Mouse (Mus musculus) T-cell, adult 2 months (primary cell): ENCODE data around the gene Spast.
"Not testable (repeated sequence)": the region's sequence is repeated elsewhere in the genome, so short reads cannot be mapped to it uniquely, and the experiment has no call there.

Source experiments
- DNase-seq: peaks from one replicate; pipeline ENCODE4 v3.0.0; 2022; ENCODE audit warnings: low spot score

Spast gene

DNA sequence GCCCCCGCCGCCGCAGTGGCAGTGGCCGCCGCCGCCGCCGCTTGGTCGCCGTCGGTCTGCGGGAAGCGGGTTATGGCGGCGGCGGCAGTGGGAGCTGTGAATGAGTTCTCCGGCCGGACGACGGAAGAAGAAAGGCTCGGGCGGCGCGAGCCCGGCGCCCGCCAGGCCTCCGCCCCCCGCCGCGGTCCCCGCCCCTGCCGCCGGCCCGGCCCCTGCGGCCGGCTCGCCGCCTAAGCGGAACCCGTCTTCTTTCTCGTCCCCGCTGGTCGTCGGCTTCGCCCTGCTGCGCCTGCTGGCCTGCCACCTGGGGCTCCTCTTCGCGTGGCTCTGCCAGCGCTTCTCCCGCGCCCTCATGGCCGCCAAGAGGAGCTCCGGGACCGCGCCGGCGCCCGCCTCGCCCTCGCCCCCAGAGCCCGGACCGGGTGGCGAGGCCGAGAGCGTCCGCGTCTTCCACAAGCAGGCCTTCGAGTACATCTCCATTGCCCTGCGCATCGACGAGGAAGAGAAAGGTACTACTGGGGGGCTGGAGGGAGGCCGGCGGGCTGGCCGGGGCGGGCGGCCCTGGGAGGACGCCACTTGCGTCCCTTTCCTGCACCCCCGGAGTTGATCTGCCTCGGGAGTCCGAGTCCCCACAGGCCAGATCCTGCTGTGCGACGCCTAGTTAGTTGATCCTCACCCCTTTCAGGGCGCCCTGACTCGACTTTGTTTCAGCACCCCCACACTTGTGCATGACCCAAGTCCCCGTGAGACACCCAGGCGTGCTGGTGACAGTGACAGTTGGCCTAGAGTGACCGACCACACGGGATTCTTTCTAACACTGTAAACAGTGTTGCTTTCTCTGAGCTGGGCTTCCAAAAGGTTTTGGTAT, at the start of gene Spast:
Gene Spast (plus strand): TSS at position 51 of the 868 bp plus-strand sequence.
- peak; percentile 56 for DNase-seq

DNA sequence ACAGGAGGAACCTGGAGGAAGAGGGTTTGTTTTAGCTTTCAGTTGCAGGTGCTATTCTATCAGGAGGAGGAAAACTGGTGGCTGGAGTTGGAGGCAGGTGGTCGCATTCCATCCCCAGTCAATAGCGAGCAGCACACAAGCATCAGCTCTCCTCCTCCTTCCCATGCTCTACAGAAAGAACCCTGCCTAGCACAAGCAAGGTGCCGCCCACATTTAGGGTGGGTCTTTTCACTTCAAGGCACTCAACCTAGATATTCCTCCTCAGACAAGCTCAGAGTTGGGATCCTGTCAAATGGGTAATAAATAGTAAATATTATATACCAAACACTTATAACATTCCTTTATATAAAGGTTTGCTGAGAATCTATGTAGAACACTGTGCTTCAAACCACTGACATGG, 48.6 kb upstream of the Spast start:
- DNase-seq = no peak

DNA sequence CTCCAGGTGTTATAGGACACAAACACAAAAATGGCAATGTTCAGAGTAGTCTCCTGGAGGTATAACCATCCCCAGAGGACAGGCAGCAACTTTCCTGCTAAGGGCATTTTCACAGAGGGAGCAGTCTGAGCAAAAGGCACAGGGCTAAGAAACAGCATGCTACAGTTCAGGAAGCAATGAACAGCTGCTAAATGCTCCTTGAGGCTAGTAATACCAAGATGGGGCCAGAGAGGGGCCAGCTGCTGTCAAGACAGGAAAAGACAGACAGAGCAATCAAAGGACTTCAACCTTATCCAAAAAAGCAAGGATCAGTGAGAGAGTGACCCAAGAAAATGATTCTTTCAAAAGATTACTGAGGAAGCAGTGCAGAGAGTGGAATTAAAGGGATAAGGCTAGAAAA, 47.9 kb upstream of the Spast start:
- no peak for DNase-seq

DNA sequence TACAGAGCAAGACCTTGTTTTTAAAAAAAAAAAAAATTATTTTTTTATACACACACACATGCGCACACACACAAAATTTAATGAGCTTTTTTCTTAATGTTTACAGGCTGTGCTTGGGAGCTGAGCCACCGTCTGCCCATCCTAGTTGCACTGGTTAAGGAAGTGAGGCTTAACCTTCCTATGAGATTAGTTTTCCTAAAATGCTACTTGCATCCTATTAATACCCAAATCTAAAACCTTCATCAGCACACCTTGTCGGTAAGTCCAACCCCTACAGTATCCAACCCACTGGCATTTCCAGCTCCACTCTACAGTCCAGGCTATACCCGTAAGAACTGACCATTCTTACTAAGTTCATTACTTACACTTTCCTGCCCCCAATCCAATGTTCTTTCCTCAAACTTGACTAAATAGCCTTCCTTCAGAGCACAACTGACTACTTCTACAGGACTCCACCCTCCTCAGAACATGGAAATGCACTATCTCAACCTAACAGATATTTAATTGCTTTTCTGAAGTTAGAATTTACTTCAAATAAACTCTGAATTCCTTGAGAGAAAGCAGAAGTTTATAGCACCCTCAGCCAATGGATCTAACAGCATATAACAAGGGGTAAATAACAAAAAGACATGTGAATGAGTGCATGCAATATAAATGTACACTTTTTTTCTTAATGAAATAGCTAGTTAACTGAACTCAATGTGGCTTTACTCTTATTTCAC, 47.0 kb upstream of the Spast start:
- DNase-seq = no peak

DNA sequence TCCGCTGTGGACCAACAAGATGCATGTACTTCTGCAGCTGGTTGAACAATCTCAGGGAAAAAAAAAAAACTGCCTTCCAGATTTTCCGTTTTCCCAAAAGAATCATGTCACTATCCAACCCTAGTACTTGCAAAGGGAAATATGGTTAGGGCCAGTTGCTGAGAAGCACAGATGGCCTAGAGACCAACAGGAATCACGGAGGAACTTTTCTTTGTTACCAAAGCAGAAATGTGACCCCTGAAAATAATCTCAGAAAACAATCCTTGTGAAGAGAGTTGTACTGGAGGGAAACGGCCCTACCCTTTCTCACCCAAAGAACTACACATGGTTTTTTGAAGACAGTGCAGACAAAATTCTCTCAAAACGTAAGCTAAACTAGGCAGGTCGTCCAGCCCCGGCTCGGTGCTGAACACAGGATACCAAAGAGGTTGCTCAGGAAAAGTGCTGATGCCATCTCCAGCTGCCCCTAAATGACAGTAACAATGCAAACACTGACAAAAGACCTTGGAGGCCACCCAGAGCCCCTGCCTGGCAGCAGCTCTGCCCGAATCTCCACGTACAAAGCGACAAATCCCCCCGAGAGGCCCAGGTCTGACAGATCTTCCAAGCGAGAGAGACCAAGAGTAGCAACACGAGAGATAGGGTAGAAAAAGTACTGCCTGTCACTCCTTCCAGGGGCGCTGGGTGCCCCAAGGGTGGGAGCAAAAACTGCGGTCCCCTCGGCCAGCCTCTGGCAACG, 44.9 kb upstream of the Spast start:
- peak; percentile 29 for DNase-seq

DNA sequence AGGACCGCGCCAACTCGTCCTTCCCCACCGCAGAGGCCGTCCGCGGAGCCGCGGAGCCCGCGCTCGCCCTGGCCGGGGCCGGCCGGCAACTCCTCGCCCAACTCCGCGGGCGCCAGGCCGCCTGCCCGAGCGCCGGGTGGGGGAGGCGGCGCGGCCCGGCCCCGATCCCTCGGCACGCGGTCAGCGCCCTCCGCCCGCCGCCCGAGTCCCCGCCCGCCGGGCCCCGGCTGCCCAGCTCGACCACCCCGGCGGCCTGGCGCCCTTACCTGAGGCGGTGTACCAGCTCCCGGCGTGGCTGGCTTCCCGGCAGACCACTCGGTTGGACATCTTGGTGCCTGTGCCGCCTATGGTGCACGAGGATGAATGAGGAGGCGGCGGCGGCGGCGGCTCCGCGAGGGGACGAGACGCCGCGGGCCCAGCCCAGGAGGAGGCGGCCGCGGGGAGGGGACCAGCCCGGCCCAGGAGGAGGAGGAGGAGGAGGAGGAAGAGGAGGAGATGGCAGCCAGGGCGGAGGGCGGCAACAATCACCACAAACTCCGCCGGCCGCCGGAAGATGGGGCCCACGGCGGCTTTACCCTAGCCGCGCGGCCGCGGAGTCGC, 44.3 kb upstream of the Spast start:
- DNase-seq = peak; percentile 74

DNA sequence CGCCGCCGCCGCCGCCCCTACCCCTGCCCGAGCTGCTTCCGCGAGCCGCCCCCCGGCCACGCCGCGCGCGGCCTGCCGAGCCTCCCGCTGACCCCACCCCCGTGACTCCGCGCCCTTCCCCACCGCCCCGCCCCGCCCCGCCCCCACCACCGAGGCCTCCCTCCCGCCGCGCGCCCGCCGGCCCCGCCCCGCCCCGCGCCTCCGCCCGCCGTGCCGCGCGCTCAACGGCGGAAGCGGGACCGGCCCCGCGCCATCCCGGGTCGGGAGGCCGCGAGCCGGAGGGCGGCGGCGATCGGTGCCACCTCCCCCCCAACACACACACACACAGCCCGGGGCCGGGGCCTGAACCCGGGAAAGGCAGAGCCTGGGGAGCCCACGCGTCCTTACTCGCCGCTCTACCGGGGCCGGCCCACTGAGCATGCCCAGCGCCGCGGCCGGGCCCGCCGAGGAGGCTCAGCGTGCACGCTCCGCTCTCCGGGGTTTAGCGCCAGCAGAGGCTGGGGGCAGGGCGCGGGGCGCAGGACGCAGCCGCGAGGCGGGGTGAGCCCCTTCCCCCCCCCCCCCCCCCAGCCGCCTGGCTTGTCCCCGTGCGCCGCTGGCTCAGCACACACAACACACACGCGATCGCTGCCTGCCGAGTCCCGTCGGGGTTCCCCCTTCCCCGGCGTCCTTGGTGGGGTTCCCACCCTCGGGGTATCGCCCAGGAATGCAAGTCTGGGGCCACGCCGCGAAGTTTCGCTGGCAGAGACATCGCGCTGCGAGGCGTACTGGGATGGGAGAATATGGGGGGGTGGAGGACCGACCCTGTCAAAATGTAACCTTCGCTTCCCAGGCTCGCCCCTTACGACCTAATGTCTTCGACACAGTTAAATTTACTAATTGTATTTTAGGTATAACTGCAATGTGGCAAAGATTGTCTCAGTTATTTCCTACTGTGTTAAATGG, 43.5 kb upstream of the Spast start, which contains the start of gene Memo1:
Gene Memo1 (minus strand): TSS at position 496 of the 945 bp plus-strand sequence.
- DNase-seq = peak; percentile 81

DNA sequence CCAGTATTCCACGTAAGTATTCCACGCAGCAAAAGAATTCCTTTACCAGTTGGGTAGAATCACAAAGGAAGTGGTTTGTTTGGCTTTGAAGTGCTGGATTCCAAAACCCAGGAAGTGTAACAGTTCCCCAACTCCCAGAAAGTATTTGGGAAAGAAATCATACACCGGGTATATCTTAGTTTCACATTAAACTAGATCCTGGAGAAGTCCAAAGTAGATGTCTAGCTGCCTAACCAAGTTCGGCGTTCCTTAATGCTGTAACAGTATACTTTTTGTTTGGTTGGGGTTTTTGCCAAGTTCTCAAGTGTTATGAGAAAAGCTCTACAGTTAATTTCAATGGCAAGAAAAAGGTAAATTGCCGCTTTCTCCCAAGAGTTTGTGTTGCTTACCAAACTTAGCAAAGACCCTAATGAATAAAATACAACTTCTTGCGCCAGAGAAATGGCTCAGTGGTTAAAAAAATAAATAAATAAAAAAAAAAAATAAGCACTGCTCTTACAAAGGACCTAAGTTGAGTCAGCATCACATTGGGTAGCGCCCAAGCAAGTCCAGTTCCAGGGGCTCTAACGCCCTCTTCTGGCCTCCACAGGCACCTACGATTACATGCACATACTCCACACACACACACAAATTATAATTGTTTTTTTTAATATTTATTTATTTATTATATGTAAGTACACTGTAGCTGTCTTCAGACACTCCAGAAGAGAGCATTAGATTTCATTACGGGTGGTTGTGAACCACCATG, 42.5 kb upstream of the Spast start:
- DNase-seq = peak; percentile 37

DNA sequence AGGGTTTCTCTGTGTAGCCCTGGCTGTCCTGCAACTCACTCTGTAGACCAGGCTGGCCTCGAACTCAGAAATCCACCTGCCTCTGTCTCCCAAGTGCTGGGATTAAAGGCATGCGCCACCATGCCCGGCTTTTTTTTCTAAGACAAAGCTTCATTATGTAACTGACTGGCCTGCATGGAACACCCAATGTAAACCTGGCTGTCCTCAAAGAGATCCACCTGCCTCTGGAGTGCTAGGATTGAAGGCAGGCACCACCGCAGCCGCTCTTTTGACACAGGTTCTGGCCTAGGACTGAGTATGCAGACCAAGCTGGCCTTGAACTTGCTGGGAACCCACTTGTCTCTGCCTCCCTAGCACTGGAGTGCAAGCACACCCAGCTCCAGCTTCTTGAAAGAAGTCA, 41.8 kb upstream of the Spast start:
- DNase-seq = not testable (repeated sequence)

DNA sequence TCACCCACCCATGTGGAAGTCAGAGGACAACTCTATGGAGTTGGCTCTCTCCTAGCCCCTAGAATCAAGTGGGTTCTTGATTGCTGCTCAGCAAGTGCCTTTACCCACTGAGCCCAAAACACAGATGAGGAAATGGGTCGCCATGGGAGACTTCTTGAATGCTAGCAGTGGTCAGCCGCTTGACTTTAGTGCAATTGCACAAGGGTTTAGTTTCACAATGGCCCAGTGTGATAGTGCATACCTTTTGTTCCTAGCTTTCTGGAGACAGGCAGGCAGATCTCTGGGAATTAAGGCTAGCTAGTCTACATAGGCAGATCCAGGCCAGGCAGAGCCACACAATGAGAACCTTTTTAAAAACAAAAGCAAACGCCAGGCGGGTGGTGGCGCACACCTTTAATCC, 38.7 kb upstream of the Spast start:
- DNase-seq = no peak

DNA sequence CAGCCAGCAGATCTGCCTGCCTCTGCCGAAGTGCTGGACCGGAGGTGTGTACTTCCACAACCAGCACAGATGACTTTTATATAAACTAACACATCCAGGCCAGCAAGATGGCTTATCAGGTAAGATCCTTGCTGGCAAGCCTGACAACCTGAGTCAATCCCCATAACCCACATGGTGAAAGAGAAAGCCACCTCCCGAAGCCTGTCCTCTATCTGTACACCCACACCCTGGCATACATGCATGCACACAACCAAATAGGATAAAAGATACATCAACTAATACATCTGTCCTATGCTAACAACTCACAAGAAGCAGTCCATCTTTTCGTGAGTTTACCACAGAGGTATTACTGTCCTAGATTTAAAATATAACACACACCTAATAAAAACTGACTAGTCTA, 34.7 kb upstream of the Spast start:
- no peak for DNase-seq

DNA sequence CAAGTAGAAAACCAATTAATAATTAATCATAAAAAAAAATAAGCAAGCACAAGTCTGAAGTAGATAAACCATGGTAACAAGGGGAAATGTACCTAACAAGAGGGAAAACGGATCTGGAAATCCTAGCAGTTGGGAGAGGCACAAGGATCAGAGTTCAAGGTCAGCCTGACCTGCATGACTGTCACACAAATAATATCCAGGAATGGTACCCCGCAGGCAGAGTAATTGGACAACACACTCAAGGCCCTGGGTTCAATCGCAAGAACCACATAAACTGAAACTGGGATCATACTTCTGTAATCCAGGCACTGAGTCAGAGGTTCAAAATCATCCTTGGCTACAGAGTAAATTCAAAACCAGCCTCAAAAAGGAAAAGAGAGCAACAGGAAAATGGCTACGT, 33.2 kb upstream of the Spast start:
- DNase-seq = no peak

DNA sequence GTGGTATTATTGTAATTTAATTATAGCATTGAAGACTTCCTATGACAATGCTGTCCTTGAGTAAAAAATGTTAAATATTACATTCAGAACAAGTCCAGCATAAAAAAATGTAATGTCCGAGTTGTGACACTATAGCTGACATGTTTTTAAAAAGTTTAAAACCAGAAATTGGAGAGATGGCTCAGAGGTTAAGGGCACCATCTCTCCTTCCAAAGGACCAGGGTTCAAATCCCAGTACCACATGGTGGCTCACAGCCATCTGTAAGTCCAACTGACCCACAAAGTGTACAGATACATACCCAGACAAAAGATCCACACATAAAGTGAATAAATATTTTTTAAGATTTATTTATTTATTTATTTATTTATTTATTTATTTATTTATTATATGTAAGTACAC, 32.8 kb upstream of the Spast start:
- no peak for DNase-seq

DNA sequence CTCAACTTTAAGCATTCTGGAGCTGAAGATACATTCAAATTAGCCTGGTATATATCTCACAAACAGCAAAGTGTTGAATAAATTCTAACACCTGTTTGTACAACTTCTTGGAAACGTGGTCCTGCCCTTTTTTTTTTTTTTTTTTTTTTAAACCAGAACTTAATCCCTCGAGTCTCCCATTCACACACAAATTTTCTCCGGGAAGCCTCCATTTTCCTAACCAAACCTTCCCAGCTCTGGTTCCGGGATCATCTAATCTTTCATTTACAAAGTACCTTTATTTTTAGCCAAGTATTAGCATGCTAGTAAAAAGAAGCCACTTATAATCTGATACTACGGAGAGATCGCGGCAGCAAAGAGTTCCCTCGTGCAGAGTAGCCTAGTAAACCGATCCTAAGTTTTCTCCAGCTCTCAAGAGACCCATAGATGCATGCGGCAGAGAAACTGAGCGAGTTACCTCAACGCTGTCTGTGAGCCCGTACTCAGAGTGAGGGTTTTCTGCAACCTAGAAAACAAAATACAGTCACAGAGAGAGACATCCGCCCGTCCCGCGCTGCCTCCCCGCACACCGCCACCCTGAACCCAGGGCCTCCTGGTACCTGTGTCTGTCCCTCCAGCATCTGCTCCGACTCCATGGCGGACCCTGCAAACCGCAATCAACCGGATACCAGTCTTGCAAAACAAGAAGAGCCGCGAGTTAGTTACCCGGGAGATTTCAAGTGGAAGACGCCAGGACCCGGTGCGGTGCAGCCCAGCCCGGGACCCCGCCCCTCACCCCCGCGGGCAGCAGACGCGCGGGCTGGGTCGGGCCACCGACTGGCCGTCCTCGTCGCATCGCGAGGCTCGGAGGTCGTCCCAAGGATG, 23.1 kb upstream of the Spast start:
- DNase-seq = no peak

DNA sequence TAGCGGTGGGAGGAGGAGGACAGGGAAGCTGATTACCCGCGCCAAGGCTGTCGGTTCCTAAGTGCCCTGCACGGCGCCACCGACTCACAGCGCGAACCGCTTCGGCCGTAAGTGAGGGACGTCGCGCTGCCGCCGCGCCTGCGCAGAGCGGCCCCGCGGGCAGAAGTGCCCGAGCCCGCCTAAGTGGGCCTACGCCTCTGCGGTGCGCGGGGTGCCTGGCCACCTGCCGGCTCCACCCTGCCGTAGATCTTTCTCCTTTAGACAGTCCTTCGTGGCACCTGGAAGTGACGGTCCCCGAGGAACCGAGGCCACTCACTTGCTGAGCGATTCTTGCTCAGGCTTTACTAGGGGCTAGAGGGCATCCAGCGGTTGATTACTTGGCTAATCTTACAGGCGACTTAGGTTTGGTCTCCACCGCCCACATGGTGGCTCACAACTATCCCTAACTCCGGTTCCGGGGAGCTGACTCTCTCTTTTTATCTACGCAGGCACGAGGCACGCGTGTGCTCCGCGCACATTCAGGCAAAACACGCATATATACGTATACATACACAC, 22.4 kb upstream of the Spast start:
- DNase-seq = peak; percentile 91

DNA sequence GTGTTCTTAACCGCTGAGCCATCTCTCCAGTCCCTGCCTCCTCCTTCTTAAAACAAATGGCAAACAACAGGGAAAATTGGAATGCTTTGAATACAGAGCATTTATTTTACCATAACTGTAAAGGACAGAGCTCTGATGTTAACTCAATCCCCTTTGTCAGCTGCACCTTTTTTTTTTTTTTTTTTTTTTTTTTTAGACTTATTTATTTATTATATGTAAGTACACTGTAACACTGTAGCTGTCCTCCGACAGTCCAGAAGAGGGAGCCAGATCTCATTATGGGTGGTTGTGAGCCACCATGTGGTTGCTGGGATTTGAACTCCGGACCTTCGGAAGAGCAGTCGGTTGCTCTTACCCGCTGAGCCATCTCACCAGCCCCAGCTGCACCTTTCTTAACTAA, 20.1 kb upstream of the Spast start:
- no peak for DNase-seq

DNA sequence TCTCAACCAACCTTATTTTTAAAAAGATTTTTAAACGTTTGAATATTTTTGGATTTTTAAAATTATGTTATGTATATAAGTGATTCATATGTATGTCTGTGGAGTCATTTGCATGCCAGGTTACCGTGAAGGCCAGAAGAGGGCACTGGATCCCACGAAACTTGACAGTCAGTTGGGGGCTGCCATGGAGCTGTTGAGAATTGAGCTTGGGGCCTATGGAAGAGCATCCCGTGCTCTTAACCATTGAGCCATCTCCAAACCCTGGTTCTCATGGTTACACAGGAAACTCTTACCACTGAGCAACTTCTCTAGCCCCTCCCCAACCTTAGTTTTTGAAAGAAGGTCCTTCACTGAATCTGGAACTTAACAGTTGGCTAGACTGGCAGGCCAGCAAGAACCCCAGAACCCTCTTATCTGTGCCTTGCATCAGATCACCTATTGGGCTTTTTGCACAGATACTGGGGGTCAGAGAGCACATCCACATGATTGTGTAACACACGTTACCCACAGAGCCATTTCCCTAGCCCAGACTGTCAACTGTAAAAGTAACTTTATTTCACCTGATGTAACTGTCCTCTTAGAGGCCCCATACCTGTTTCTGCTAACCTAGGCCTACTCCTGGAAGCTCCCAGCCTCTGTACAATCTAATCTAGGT, 16.3 kb upstream of the Spast start:
- DNase-seq = peak; percentile 4

DNA sequence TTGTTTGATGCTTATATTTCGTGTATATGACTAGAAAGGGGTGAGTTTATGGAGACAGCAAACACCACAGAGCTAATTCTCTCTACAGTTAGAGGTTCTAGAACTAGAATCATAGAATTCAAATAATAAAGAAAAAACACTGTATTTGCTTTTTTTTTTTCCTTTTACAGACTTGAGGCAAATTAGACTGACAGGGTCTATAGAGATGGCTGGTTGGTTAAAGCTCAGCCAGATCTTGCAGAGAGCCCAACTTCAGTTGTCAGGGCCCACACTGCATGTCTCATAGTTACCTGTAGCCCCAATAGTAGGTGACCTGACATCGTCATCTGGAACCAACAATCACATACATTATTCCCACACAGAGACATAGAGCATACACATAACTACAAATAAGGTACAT, 14.9 kb upstream of the Spast start, which contains the start of gene Dpy30:
Gene Dpy30 (minus strand): TSS at position 101 of the 400 bp plus-strand sequence.
- DNase-seq = no peak
